Mouse (Mus musculus) cerebellum, adult 9-11 months (tissue): ENCODE measurements at regions not wholly inside any gene's neighbourhood (a gene's known extent, or its start where the extent isn't known, plus 50 kb on each side); places are given as distances from the start of the nearest gene placed in this dataset.

ENCODE experiments used
- DNase-seq: peaks from one replicate; pipeline ENCODE4 v3.0.0; 2022

GRCm38 (mm10) chr9:115483721-115484120, 173.5 kb upstream of the Stt3b start:
- no peak for DNase-seq

- DNase-seq: no peak
Observed at GRCm38 (mm10) chr9:115484408-115484807, 174.2 kb upstream of the Stt3b start.

GRCm38 (mm10) chr9:115485219-115485618, 175.0 kb upstream of the Stt3b start:
- no peak for DNase-seq

- DNase-seq: no peak
Observed at GRCm38 (mm10) chr9:115487175-115487760, 177.0 kb upstream of the Stt3b start.

- DNase-seq: no peak
Observed at GRCm38 (mm10) chr9:115488913-115489809, 178.9 kb upstream of the Stt3b start.

- no peak for DNase-seq
Observed at GRCm38 (mm10) chr9:115492431-115493171, 182.4 kb upstream of the Stt3b start.

GRCm38 (mm10) chr9:115493765-115494164, 183.5 kb upstream of the Stt3b start:
- DNase-seq: no peak

- no peak for DNase-seq
Observed at GRCm38 (mm10) chr9:115499536-115499935, 189.3 kb upstream of the Stt3b start.

- DNase-seq: no peak
Observed at GRCm38 (mm10) chr9:115504789-115505188, 194.6 kb upstream of the Stt3b start.

GRCm38 (mm10) chr9:115507131-115507689, 197.0 kb upstream of the Stt3b start:
- no peak for DNase-seq

- no peak for DNase-seq
Observed at GRCm38 (mm10) chr9:115512835-115513629, 202.8 kb upstream of the Stt3b start.

GRCm38 (mm10) chr9:115517903-115518302, 207.7 kb upstream of the Stt3b start:
- no peak for DNase-seq

GRCm38 (mm10) chr9:115524161-115524560, 213.9 kb upstream of the Stt3b start:
- no peak for DNase-seq

- no peak for DNase-seq
Observed at GRCm38 (mm10) chr9:115524591-115524990, 214.4 kb upstream of the Stt3b start.

GRCm38 (mm10) chr9:115526322-115526721, 216.1 kb upstream of the Stt3b start:
- DNase-seq: no peak

- DNase-seq: no peak
Observed at GRCm38 (mm10) chr9:115526981-115527380, 216.8 kb upstream of the Stt3b start.

- no peak for DNase-seq
Observed at GRCm38 (mm10) chr9:115534198-115534597, 224.0 kb upstream of the Stt3b start.

GRCm38 (mm10) chr9:115543665-115544064, 233.4 kb upstream of the Stt3b start:
- DNase-seq: no peak

- DNase-seq: no peak
Observed at GRCm38 (mm10) chr9:115545178-115545577, 235.0 kb upstream of the Stt3b start.

- DNase-seq: no peak
Observed at GRCm38 (mm10) chr9:115545792-115546191, 235.6 kb upstream of the Stt3b start.

- no peak for DNase-seq
Observed at GRCm38 (mm10) chr9:115547625-115548325, 237.6 kb upstream of the Stt3b start.
